Mouse (Mus musculus) bone marrow macrophage, adult 2 months (primary cell): ENCODE data around the gene Tnf.

Experiments
- CTCF ChIP-seq: IDR thresholded peaks from 2 replicates; pipeline ENCODE4 v1.5.1; 2012; ENCODE audit warnings: low read depth, mild to moderate bottlenecking, low read length, moderate library complexity
- POLR2A ChIP-seq: IDR thresholded peaks from 2 replicates; pipeline ENCODE4 v1.6.1; 2012; ENCODE audit warnings: mild to moderate bottlenecking, low read depth, low read length, borderline replicate concordance

- TF ChIP-seq CTCF (no peak), POLR2A (no peak)
Observed at GRCm38 (mm10) chr17:35162121-35162520, 39.7 kb downstream of the Tnf start.
